Mouse (Mus musculus): ENCODE results near the gene Fam120b.
"Not testable (repeated sequence)": the region's sequence is repeated elsewhere in the genome, so short reads cannot be mapped to it uniquely, and the experiment has no call there.

Gene Fam120b

DNA sequence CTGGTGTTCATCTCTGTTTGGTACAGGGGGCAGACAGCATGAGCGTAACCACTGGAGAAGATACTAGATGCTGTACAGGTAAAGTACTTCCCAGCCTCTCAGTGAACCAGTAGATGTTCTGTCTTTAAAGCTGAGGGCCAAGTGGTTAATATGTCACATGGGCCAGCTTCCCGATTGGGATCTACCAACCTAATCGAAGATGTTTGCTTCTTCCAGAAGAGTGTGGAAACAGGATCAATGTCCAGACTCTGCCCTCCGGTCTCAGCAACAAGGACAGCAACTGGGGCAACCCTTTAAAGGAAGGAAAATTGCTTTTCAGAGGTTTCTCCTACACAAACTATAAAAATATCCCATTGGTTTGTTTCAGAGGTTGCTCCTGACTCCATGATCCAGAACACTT, 35.5 kb downstream of the Fam120b start:
- no peak for DNase-seq (ENCODE audit: low spot score)

DNA sequence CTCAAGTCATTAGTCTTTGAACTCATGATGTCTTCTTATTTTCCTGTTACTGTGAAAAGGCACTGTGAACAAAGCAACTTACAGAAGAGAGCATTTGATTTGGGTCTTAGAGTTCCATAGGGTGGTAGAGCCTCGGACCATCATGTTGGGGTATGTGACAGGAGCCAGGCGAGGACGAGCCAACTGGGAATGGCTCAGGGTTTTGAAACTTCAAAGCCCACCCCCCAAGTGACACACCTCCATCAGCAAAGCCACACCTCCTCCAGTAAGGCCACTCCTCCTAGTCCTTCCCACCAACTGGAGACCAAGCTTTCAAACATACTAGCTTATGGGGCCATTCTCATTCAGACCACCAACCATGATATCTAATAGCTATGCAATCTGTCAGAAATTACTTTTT, 36.0 kb downstream of the Fam120b start:
- no peak for DNase-seq (ENCODE audit: low spot score)

DNA sequence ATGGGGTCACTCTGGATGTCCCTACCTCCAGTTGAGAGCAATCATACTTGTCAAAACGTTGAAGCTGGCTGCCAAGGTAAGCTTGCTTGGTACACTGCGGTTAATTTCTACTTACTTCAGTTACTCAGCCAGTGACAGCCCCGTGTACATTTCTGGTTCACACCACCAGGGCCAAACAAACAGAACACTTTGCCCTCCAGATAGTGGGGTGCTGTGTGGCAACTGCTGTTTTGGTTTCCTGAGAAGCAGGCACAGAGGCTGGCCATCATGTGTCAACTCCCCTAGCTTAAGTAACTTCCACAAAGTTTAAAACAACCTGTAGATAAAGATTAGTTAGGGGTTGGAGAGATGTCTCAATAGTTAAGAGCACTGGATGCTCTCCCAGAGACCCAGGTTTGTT, 38.7 kb downstream of the Fam120b start:
- no peak for DNase-seq (ENCODE audit: low spot score)

DNA sequence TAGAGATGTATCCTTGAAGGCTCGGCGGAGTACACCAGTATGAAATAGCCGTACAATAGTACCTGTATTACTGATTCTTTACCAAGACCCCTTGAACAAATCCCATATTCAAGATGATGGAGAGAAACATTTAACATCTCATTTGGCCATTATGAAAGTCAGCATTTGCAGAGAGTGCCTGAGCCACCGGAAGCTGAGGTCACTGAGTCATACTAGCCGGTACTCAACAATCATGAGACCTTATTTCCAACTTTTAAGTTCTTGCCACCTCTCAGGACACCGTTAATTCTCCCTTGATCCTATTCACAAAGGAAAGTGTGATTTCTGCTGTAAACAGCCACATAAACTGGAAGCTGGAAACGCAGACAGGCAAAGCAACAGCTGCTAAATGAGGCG, 44.1 kb downstream of the Fam120b start:
- DNase-seq (ENCODE audit: low spot score): no peak

DNA sequence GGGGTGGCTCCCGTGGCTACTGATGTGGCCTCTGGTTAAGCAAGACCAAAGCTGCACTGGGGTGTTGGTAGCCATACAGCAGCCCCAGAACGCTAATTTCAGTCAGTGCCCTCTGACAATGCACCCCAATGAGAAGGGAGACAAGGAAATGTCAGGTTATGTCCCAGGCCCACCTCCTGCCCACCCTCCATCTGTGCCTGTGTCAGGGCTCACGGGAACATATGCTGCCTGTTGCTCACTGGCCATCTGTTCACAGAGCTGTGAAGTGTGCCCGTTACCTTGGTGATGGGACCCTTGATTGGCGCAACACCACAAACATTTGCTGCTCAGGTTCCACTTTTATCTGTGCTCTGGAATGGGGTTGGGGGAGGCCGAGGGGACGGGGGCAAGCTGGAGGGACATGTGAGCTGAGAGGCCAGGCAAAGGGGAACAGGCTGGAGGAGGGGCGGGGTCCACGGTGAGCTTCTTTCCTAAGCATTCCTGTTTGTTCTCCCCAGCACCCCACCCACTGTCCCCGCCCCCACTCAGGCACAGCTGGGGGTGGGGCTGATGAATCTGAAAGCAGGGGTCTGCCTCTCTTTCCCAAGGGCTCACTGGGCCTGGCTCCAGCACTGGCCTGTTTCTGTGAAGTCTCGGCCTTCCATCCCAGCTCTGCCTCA, 44.6 kb downstream of the Fam120b start:
- no peak for DNase-seq (ENCODE audit: low spot score)

DNA sequence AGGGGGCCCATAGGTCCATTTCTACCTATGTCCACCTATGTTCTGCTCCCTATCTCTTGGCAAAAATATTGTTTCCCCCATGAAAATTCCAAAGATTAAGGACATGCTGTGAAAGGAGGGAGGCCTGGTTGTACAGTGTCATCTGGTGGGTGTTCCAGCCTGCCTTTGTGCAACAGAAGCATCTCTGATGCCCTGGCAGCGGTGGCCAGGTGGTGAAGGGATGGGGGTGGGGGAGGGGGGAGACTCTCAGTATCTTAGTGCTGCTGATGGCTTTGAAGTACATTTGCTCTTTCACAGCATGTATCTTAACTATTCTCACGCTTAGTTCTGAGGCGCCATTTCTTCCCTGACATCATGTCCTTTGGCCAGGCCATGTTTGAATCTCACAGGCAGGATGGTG, 49.4 kb downstream of the Fam120b start:
- no peak for DNase-seq (ENCODE audit: low spot score)

DNA sequence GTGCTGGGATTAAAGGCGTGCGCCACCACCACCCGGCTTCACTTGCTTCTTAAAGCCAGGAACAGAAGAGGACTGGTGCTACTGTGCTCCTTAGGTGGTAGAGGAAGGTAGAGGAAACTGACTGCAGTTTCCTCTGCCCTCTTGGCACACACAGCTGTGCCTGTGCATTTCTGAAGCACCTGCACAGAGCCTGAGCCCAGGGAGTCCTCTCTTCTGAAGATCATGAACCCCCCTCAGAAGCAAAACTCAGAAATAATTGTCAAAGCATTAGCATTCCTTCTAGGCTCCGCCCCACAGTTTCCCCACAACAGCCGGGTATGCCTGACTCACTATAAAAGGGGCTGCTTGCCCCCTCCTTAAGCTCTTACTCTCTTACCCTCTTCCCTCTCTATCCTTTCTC, 51.8 kb downstream of the Fam120b start:
- no peak for DNase-seq (ENCODE audit: low spot score)

DNA sequence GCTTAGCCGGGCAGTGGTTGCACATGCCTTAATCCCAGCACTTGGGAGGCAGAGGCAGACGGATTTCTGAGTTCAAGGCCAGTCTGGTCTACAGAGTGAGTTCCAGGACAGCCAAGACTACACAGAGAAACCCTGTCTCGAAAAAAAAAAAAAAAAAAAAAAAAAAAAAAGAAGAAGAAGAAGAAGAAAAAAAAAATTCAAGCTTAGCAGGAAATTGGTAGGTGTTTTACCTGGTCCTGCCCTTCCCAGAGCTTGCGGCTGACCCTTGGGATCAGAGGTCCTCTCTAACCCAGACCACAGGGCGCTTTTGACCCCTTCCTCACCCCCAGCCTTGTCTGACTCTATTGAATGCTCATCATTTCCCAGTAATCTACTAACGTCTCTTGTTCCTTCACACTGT, 53.1 kb downstream of the Fam120b start:
- not testable (repeated sequence) for DNase-seq (ENCODE audit: low spot score)

DNA sequence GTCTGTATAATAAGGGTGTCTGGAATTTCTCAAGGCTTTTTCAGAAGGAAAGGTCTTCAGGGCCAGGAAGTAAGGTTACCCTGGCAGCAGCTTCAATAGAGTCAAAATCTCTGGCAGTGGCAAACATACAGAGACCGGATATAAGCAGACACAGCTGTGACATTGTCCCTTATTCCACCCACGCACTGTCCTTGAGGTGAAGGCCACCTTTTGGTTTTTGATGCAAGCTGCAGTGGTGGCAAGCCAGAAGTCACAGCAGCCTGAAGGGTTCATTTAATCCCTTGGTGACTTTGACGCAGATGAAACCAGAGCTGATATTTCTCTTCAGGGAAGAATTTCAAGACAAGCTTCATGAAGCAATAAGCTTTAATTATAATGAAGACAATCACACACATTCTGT, 53.6 kb downstream of the Fam120b start:
- DNase-seq (ENCODE audit: low spot score): no peak

DNA sequence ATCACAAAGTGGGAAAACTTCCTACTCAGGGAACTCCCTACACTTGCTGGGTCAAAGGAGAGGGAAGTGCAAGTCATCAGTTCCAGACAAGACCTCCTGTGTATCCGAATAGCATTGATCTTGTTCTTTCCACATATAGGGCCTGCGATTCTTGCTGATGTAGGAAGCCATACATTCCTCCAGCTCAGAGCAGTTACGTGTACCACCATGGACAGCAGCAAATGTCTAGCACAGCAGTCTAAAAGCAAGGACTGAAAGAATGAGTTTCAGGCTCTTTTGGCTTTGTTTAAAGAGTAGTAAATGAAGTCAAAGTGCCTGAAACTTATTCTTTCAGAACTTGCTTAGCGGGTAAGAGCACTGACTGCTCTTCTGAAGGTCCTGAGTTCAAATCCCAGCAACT, 59.2 kb downstream of the Fam120b start:
- no peak for DNase-seq (ENCODE audit: low spot score)

DNA sequence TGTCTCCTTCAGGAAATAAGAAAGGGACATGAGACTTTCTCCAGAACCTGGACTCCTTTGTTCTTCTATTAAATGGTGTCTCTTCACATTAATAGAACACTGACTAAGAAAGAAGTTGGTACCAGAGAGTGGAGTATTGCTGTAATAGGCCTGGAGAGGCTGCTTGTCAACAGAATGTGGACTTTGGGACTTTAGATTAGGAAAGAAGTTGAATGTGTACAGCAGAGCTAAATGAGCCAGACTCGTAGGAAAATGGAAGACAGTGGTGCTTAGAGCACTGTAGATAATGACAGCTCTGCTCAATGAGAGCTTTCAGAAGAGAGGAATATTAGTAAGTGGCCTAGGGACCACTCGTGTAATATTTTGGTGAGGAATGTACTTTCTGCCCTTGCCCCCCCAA, 60.6 kb downstream of the Fam120b start:
- no peak for DNase-seq (ENCODE audit: low spot score)

DNA sequence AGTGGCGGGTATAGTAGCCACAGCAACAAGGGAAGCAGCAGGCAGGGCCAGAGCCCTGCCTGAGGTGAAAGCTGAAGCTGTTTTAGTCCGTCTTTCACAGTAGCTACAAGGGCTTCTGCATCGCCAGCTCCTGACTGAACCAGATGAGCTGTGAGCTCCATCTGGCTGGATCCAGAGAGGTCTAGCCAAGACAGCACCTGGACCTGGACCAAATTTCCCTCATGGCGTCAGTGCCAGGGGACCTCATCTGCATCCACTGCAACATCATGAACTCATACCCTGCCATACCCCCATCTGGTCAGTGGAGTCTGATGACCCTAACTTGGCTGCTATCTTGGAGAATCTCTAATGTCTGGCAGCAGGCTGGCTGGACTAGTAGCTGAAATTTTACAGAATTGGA, 63.8 kb downstream of the Fam120b start:
- DNase-seq (ENCODE audit: low spot score): no peak

DNA sequence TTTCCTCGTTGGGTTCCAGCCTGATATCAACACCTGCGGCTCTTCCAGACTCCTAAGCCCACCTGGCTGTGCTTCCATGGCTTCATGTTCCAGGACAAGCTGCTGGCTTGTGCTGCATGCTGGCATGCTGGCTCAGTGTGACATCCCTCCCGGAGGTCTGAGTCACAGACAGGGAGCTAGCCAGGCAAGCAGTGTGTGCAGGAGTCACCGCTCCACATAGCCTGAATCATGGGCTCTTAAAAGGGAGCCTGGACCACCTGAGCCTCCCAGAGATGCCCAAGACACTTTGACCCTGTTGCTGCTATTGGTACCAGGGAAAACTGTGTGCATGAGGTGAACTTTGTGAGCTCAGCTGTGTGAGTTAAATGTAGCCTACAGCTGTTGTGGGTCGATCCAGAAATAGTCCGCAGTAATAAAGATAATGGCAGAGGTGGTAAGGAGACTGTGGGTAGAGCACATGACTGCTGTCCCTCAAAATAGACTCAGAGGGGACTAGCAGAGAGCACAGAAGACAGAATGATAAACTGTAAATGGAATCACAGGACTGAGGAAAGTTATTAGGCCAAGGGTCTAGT, 66.0 kb downstream of the Fam120b start:
- DNase-seq (ENCODE audit: low spot score): no peak

DNA sequence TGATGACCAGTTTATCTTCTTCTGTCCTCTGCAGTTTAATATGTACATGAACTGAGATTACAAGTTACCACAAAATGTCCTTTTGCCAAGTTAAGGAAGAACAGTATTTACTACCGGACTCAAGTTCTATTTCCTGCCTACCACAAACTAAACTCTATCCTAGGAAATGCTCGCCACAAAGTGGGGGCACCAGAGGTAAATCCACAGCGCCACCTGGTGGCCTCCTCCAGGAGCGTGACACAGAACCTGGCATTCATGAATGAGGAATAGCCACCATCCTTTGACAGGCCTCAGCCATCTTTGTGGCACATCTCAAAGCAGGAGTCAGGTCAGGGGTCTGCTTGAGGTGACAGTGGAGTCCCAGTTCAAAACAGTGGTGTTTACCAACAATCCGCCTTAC, 71.7 kb downstream of the Fam120b start:
- peak; percentile 50 for DNase-seq (ENCODE audit: low spot score)

DNA sequence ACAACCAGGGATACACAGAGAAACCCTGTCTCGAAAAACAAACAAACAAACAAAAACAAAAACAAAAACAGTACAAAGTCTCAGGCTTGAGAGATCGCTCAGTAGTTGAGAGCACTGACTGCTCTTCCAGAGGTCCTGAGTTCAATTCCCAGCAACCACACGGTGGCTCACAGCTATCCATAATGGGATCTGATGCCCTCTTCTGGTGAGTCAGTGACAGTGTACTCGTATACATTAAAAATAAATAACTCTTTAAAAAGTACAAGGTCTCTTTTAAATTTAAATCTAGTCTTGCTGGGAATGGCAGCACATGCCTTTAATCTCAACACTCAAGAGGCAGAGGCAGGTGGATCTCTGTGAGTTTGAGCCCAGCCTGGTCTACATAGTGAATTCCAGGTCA, 76.7 kb downstream of the Fam120b start:
- no peak for DNase-seq (ENCODE audit: low spot score)

All from T-cell, adult 2 months (primary cell).